Mouse (Mus musculus): ENCODE results near the gene Mindy3. TPM values are rescaled to one million over a fixed set of nuclear protein-coding genes. Genes with fewer than 3 reads are reported as not detected.
A peak's percentile ranks its signal among the peaks of the same experiment; 100 is the strongest.

Gene Mindy3
- polyA plus RNA-seq, 1 experiment from 2014 or later: 28.8 TPM

DNA sequence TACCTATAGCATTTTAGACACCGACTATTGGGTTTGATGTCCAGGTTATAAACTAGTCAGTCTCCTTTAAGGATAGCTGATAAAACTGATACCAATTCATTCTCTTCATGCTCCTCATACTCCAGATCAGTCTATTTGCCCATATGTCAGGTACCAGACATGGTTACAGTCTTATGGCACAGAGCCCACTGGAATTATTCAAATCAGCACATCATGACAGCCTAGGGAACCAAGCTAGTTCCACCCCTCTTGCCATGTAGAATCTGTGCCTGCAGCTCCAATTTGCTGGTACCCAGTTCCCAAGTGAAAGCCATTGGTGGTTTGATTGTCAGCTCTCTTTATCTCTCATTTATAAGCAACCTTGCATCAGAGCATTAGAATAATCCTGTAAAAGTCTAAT is 34.9 kb downstream of the Mindy3 start:
- H3K4me2 ChIP-seq: no peak overlapping the region
- no peak overlapping the region for H3K9ac ChIP-seq (ENCODE audit: low read depth, low read length)
- H3K4me1 ChIP-seq (ENCODE audit: control insufficient read depth, insufficient read depth, low read length): no peaks in the 10 kb centered on the region
- H3K4me3 ChIP-seq (ENCODE audit: low read depth, low read length): no peak overlapping the region
- H3K27me3 ChIP-seq (ENCODE audit: control insufficient read depth, insufficient read depth, low read length): no peaks in the 10 kb centered on the region
- no peaks in the 10 kb centered on the region for H3K9me3 ChIP-seq (replicated peaks; ENCODE audit: control insufficient read depth, low read length)
- no peaks in the 10 kb centered on the region for H3K36me3 ChIP-seq (ENCODE audit: control insufficient read depth, insufficient read depth, low read length)
- WGBS (ENCODE audit: insufficient replicate concordance): 89% methylated on average over 1 of the region's 1 CpGs
- no peak overlapping the region for H3K27ac ChIP-seq (ENCODE audit: low read depth, low read length)
- ATAC-seq (replicated peaks; ENCODE audit: insufficient number of reproducible peaks, low FRiP score, low TSS enrichment): no peak

DNA sequence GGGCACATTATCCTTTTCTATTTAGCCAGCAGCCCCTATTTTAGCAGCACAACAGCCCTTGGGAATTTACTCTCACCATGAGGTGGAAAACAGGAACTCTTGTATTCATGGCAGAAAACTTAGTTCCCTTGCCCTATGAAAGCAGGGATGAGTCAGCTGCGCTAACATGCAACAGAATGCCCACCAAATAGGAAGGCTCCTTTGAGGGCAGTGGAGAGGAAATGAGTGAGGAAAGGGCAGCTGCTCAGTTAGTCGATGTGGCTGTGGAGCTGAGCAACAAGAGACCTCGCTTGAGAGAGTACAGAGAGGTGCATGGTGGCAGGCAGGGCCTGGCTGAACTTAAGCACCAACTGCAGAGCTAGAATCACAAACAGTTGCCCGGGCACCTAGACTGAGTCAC is 36.6 kb downstream of the Mindy3 start:
- ATAC-seq (replicated peaks; ENCODE audit: insufficient number of reproducible peaks, low FRiP score, low TSS enrichment): no peak
- 63% methylated on average over 4 of the region's 4 CpGs for WGBS (ENCODE audit: insufficient replicate concordance)
- H3K27ac ChIP-seq (ENCODE audit: low read depth, low read length): 0 out of 2 replicates have a peak overlapping the region, but pooled peaks have one; percentile 36

DNA sequence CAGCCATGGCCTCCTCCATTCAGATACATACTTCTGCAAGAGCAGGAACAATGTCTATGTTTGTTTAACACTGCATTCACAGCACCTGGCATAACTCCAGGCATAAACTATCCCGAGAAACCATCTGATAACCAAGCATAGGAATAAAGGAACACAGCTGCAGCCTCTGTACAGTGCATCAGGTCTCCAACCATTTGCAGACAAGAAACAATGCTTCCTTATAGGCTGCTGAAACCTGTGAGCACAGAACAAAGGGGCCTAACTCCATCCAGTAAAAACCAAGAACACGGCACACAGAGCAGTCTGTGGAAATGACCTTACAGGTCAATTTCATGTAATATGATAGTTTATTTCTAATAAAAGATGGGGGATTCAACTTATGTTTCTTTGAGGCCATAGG is 39.0 kb downstream of the Mindy3 start:
- H3K9me3 ChIP-seq (replicated peaks; ENCODE audit: control insufficient read depth, low read length): no peaks in the 10 kb centered on the region
- H3K27me3 ChIP-seq (ENCODE audit: control insufficient read depth, insufficient read depth, low read length): no peaks in the 10 kb centered on the region
- H3K27ac ChIP-seq (ENCODE audit: low read depth, low read length): no peak overlapping the region
- H3K4me1 ChIP-seq (ENCODE audit: control insufficient read depth, insufficient read depth, low read length): no peaks in the 10 kb centered on the region
- ATAC-seq (replicated peaks; ENCODE audit: insufficient number of reproducible peaks, low FRiP score, low TSS enrichment): no peak
- H3K4me3 ChIP-seq (ENCODE audit: low read depth, low read length): no peak overlapping the region
- WGBS (ENCODE audit: insufficient replicate concordance): 55% methylated on average over 2 of the region's 2 CpGs
- H3K4me2 ChIP-seq: no peak overlapping the region
- H3K36me3 ChIP-seq (ENCODE audit: control insufficient read depth, insufficient read depth, low read length): no peaks in the 10 kb centered on the region
- H3K9ac ChIP-seq (ENCODE audit: low read depth, low read length): no peak overlapping the region

More for the DNA sequence above, 36.6 kb downstream of the Mindy3 start:
- H3K9ac ChIP-seq (ENCODE audit: low read depth, low read length): no peak overlapping the region
- H3K36me3 ChIP-seq (ENCODE audit: control insufficient read depth, insufficient read depth, low read length): no peaks in the 10 kb centered on the region
- no peaks in the 10 kb centered on the region for H3K4me1 ChIP-seq (ENCODE audit: control insufficient read depth, insufficient read depth, low read length)
- H3K9me3 ChIP-seq (replicated peaks; ENCODE audit: control insufficient read depth, low read length): no peaks in the 10 kb centered on the region
- no peak overlapping the region for H3K4me2 ChIP-seq
- H3K4me3 ChIP-seq (ENCODE audit: low read depth, low read length): no peak overlapping the region
- no peaks in the 10 kb centered on the region for H3K27me3 ChIP-seq (ENCODE audit: control insufficient read depth, insufficient read depth, low read length)

DNA sequence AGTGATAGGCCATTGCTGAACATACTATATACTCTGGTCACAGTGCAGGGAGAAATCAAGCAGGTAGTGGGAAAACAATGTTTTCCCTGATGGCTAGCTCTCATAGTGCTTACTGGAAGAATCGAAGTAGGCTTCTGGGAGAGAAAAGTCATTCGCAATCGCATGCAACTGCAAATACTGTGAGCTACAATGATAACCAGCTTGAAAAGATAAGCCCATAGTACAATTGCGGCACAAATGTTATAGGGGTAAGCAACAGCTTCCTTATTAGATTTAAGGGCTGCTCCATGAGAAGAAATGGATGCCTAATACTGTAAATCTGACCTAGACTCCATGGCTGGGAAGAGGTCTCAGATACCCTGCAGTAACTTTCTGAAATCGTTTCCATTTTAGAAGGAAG is 40.7 kb downstream of the Mindy3 start:
- Histone ChIP-seq H3K27me3 (ENCODE audit: control insufficient read depth, insufficient read depth, low read length) (no peaks in the 10 kb centered on the region), H3K27ac (ENCODE audit: low read depth, low read length) (no peak overlapping the region), H3K9me3 (replicated peaks; ENCODE audit: control insufficient read depth, low read length) (no peaks in the 10 kb centered on the region), H3K4me3 (ENCODE audit: low read depth, low read length) (no peak overlapping the region), H3K4me2 (no peak overlapping the region), H3K36me3 (ENCODE audit: control insufficient read depth, insufficient read depth, low read length) (no peaks in the 10 kb centered on the region), H3K9ac (ENCODE audit: low read depth, low read length) (no peak overlapping the region), H3K4me1 (ENCODE audit: control insufficient read depth, insufficient read depth, low read length) (no peaks in the 10 kb centered on the region)
- WGBS (ENCODE audit: insufficient replicate concordance): 75% methylated on average over 5 of the region's 5 CpGs
- ATAC-seq (replicated peaks; ENCODE audit: insufficient number of reproducible peaks, low FRiP score, low TSS enrichment): no peak

- Histone ChIP-seq H3K4me3 (ENCODE audit: low read depth, low read length) (no peak overlapping the region), H3K4me1 (ENCODE audit: control insufficient read depth, insufficient read depth, low read length) (no peaks in the 10 kb centered on the region), H3K27ac (ENCODE audit: low read depth, low read length) (no peak overlapping the region), H3K9me3 (replicated peaks; ENCODE audit: control insufficient read depth, low read length) (no peaks in the 10 kb centered on the region), H3K9ac (ENCODE audit: low read depth, low read length) (no peak overlapping the region), H3K4me2 (no peak overlapping the region), H3K27me3 (ENCODE audit: control insufficient read depth, insufficient read depth, low read length) (no peaks in the 10 kb centered on the region), H3K36me3 (ENCODE audit: control insufficient read depth, insufficient read depth, low read length) (no peaks in the 10 kb centered on the region)
- no peak for ATAC-seq (replicated peaks; ENCODE audit: insufficient number of reproducible peaks, low FRiP score, low TSS enrichment)
- 63% methylated on average over 1 of the region's 1 CpGs for WGBS (ENCODE audit: insufficient replicate concordance)
Measured at GRCm38 (mm10) chr2:12377024-12377423, 42.2 kb downstream of the Mindy3 start.

GRCm38 (mm10) chr2:12372883-12373282 is 46.4 kb downstream of the Mindy3 start:
- WGBS (ENCODE audit: insufficient replicate concordance): 65% methylated on average over 2 of the region's 2 CpGs
- peak; percentile 72; the same call in 1 of the 2 replicates for ATAC-seq (replicated peaks; ENCODE audit: insufficient number of reproducible peaks, low FRiP score, low TSS enrichment)

GRCm38 (mm10) chr2:12371401-12371800 is 47.9 kb downstream of the Mindy3 start:
- H3K4me3 ChIP-seq (ENCODE audit: low read depth, low read length): no peak overlapping the region
- H3K4me1 ChIP-seq (ENCODE audit: control insufficient read depth, insufficient read depth, low read length): peaks cover 4% of the 10 kb centered on the region; the same call in 1 of the 2 replicates
- ATAC-seq (replicated peaks; ENCODE audit: insufficient number of reproducible peaks, low FRiP score, low TSS enrichment): no peak
- no peak overlapping the region for H3K4me2 ChIP-seq
- no peaks in the 10 kb centered on the region for H3K27me3 ChIP-seq (ENCODE audit: control insufficient read depth, insufficient read depth, low read length)
- H3K9ac ChIP-seq (ENCODE audit: low read depth, low read length): no peak overlapping the region
- WGBS (ENCODE audit: insufficient replicate concordance): 85% methylated on average over 4 of the region's 4 CpGs
- H3K36me3 ChIP-seq (ENCODE audit: control insufficient read depth, insufficient read depth, low read length): no peaks in the 10 kb centered on the region
- no peaks in the 10 kb centered on the region for H3K9me3 ChIP-seq (replicated peaks; ENCODE audit: control insufficient read depth, low read length)
- H3K27ac ChIP-seq (ENCODE audit: low read depth, low read length): no peak overlapping the region

More at GRCm38 (mm10) chr2:12372883-12373282, 46.4 kb downstream of the Mindy3 start:
- no peak overlapping the region for H3K27ac ChIP-seq (ENCODE audit: low read depth, low read length)
- H3K4me2 ChIP-seq: no peak overlapping the region
- no peak overlapping the region for H3K9ac ChIP-seq (ENCODE audit: low read depth, low read length)
- H3K9me3 ChIP-seq (replicated peaks; ENCODE audit: control insufficient read depth, low read length): no peaks in the 10 kb centered on the region
- H3K4me3 ChIP-seq (ENCODE audit: low read depth, low read length): no peak overlapping the region
- no peaks in the 10 kb centered on the region for H3K36me3 ChIP-seq (ENCODE audit: control insufficient read depth, insufficient read depth, low read length)
- H3K4me1 ChIP-seq (ENCODE audit: control insufficient read depth, insufficient read depth, low read length): peaks cover 4% of the 10 kb centered on the region; the same call in 1 of the 2 replicates
- H3K27me3 ChIP-seq (ENCODE audit: control insufficient read depth, insufficient read depth, low read length): no peaks in the 10 kb centered on the region

- Histone ChIP-seq H3K36me3 (ENCODE audit: control insufficient read depth, insufficient read depth, low read length) (no peaks in the 10 kb centered on the region), H3K4me2 (no peak overlapping the region), H3K4me3 (ENCODE audit: low read depth, low read length) (no peak overlapping the region), H3K27ac (ENCODE audit: low read depth, low read length) (no peak overlapping the region), H3K27me3 (ENCODE audit: control insufficient read depth, insufficient read depth, low read length) (no peaks in the 10 kb centered on the region), H3K9ac (ENCODE audit: low read depth, low read length) (no peak overlapping the region), H3K4me1 (ENCODE audit: control insufficient read depth, insufficient read depth, low read length) (peaks cover 4% of the 10 kb centered on the region; the same call in 1 of the 2 replicates), H3K9me3 (replicated peaks; ENCODE audit: control insufficient read depth, low read length) (no peaks in the 10 kb centered on the region)
- 19% methylated on average over 2 of the region's 2 CpGs for WGBS (ENCODE audit: insufficient replicate concordance)
- peak; percentile 84; the same call in 1 of the 2 replicates for ATAC-seq (replicated peaks; ENCODE audit: insufficient number of reproducible peaks, low FRiP score, low TSS enrichment)
Measured at GRCm38 (mm10) chr2:12368451-12368850, 50.8 kb downstream of the Mindy3 start.

- no peaks in the 10 kb centered on the region for H3K36me3 ChIP-seq (ENCODE audit: control insufficient read depth, insufficient read depth, low read length)
- H3K9me3 ChIP-seq (replicated peaks; ENCODE audit: control insufficient read depth, low read length): no peaks in the 10 kb centered on the region
- peaks cover 4% of the 10 kb centered on the region; the same call in 1 of the 2 replicates for H3K4me1 ChIP-seq (ENCODE audit: control insufficient read depth, insufficient read depth, low read length)
- H3K4me2 ChIP-seq: no peak overlapping the region
- peak; percentile 71; the same call in 1 of the 2 replicates for ATAC-seq (replicated peaks; ENCODE audit: insufficient number of reproducible peaks, low FRiP score, low TSS enrichment)
- H3K9ac ChIP-seq (ENCODE audit: low read depth, low read length): no peak overlapping the region
- no peaks in the 10 kb centered on the region for H3K27me3 ChIP-seq (ENCODE audit: control insufficient read depth, insufficient read depth, low read length)
- H3K27ac ChIP-seq (ENCODE audit: low read depth, low read length): no peak overlapping the region
- WGBS (ENCODE audit: insufficient replicate concordance): 79% methylated on average over 1 of the region's 1 CpGs
- H3K4me3 ChIP-seq (ENCODE audit: low read depth, low read length): no peak overlapping the region
Measured at GRCm38 (mm10) chr2:12368016-12368415, 51.3 kb downstream of the Mindy3 start.

Data from heart, embryonic 11.5 days (tissue).